Comparison of ENCODE assay signal across 8 mouse cellular contexts in genomic region chr4:94603031-94603629, GRCm38 (mm10). TPM values are rescaled to one million over a fixed set of nuclear protein-coding genes. Genes with fewer than 3 reads are reported as not detected.
DNase-seq lines count a peak whose midpoint lies in the region; ATAC-seq and TF ChIP-seq lines count a peak whose summit lies in the region.

TSS of gene Plaa (minus strand) at chr4:94603244.

- TF ChIP-seq CTCF in MEL (IDR thresholded peaks at IDR 0.05 in 2 of 3, conservative IDR thresholded peaks at IDR 0.05 in 1 of 3; ENCODE audit: control insufficient read depth in 1 of 3, insufficient read depth in 1 of 3, low read depth in 2 of 3, low read length in 3 of 3, poor library complexity in 1 of 3, severe bottlenecking in 1 of 3): no peak
- TF ChIP-seq CTCF in cerebellum, adult 2 months (IDR thresholded peaks at IDR 0.05; ENCODE audit: borderline replicate concordance, insufficient read depth, low read depth, low read length): no peak

- TF ChIP-seq RAD21 in MEL (IDR thresholded peaks at IDR 0.05; ENCODE audit: low read depth, low read length): no peak

- WGBS in cerebellum, adult 2 months: under 1% methylated on average over 61 of the region's 61 CpGs
- WGBS in lung, embryonic 16.5 days: under 1% methylated on average over 60 of the region's 61 CpGs

- ATAC-seq in hematopoietic stem cell, adult 5-6 weeks (replicated peaks in 1 of 2; ENCODE audit: insufficient read depth in 1 of 2, low FRiP score in 2 of 2, low TSS enrichment in 1 of 2, low read depth in 1 of 2, poor library complexity in 2 of 2, severe bottlenecking in 2 of 2): peak; percentile 97 to 98
- ATAC-seq in lung, embryonic 16.5 days (ENCODE audit: low read depth): peak; percentile 99

- TF ChIP-seq EP300 in MEL (IDR thresholded peaks at IDR 0.05; ENCODE audit: low read depth in 1 of 2, low read length in 2 of 2): peak in 1 of 2 experiments; percentile 49; a peak in 2 of 4 replicates

- peaks cover 38% of the 10 kb centered on the region for H3K79me2 ChIP-seq in MEL (ENCODE audit: control insufficient read depth, insufficient read depth, low read length, poor library complexity)

- no peaks in the 10 kb centered on the region for H3K9me3 ChIP-seq in MEL (replicated peaks; ENCODE audit: insufficient read depth, low read length)
- H3K9me3 ChIP-seq in lung, embryonic 16.5 days (ENCODE audit: control insufficient read depth, low read length): no peaks in the 10 kb centered on the region

- H3K4me1 ChIP-seq in MEL (ENCODE audit: control insufficient read depth in 1 of 2, insufficient read depth in 2 of 2, low read length in 2 of 2): peaks cover 4 to 10% of the 10 kb centered on the region in 2 experiments
- H3K4me1 ChIP-seq in cerebellum, adult 2 months (ENCODE audit: control insufficient read depth, insufficient read depth, low read length): peaks cover 7% of the 10 kb centered on the region; the same call in 1 of the 2 replicates
- peaks cover 13% of the 10 kb centered on the region for H3K4me1 ChIP-seq in lung, embryonic 16.5 days (replicated peaks; ENCODE audit: control insufficient read depth, insufficient read depth, low read length)

- H3K4me2 ChIP-seq in lung, embryonic 16.5 days (ENCODE audit: low read depth, low read length): peak within 1 kb of the TSS; percentile 91

- H3K27me3 ChIP-seq in MEL (ENCODE audit: control insufficient read depth in 1 of 2, insufficient read depth in 2 of 2, low read length in 2 of 2): no peaks in the 10 kb centered on the region
- no peaks in the 10 kb centered on the region for H3K27me3 ChIP-seq in cerebellum, adult 2 months (ENCODE audit: control insufficient read depth, insufficient read depth, low read length)
- H3K27me3 ChIP-seq in lung, embryonic 16.5 days (ENCODE audit: control insufficient read depth, insufficient read depth, low read depth, low read length): no peaks in the 10 kb centered on the region

- peak within 1 kb of the TSS; percentile 97 for H3K9ac ChIP-seq in MEL (ENCODE audit: control insufficient read depth, low read depth, low read length, poor library complexity, severe bottlenecking)
- peak within 1 kb of the TSS; percentile 96 for H3K9ac ChIP-seq in lung, embryonic 16.5 days (ENCODE audit: low read length)

- H3K27ac ChIP-seq in MEL (ENCODE audit: control insufficient read depth, low read depth, low read length): peak within 1 kb of the TSS; percentile 84
- peak within 1 kb of the TSS; percentile 97 for H3K27ac ChIP-seq in cerebellum, adult 2 months (ENCODE audit: insufficient read depth, low read length)
- peak within 1 kb of the TSS; percentile 90 for H3K27ac ChIP-seq in lung, embryonic 16.5 days (ENCODE audit: low read length)

- DNase-seq in MEL (ENCODE audit: low read depth, low spot score): peak; percentile 95
- peak; percentile 91 to 94 for DNase-seq in cerebellum, adult 2 months
- peak; percentile 92 for DNase-seq in forelimb bud, embryonic 11.5 days (ENCODE audit: low read depth, low spot score)
- DNase-seq in layer of hippocampus, adult 9-10 months (ENCODE audit: low spot score): peak; percentile 83
- DNase-seq in ovary, postnatal 10 days (ENCODE audit: low spot score): peak; percentile 80
- peak; percentile 85 to 90 for DNase-seq in thymus, postnatal 10 days (ENCODE audit: low spot score in 2 of 2)

- peak in 1 of 2 experiments; percentile 77; a peak in 2 of 4 replicates for TF ChIP-seq POLR2A in MEL (IDR thresholded peaks at IDR 0.05; ENCODE audit: control insufficient read depth in 1 of 2, insufficient read depth in 1 of 2, low read depth in 1 of 2, low read length in 2 of 2, poor library complexity in 1 of 2)
- TF ChIP-seq POLR2A in cerebellum, adult 2 months (IDR thresholded peaks at IDR 0.05; ENCODE audit: borderline replicate concordance, insufficient read depth, low read length): peak; percentile 47; the same call in 1 of the 2 replicates

- H3K36me3 ChIP-seq in MEL (ENCODE audit: control insufficient read depth in 1 of 2, insufficient read depth in 2 of 2, low read length in 2 of 2): peaks cover 0 to 21% of the 10 kb centered on the region in 2 experiments; a peak in 3 of 4 replicates
- no peaks in the 10 kb centered on the region for H3K36me3 ChIP-seq in lung, embryonic 16.5 days (ENCODE audit: control insufficient read depth, insufficient read depth, low read length)

- peak within 1 kb of the TSS; percentile 87 to 97 for H3K4me3 ChIP-seq in MEL (ENCODE audit: control insufficient read depth in 1 of 2, insufficient read depth in 1 of 2, low read depth in 2 of 2, low read length in 2 of 2)
- H3K4me3 ChIP-seq in cerebellum, adult 2 months (replicated peaks; ENCODE audit: insufficient read depth, low read depth, low read length): peak within 1 kb of the TSS; percentile 81
- H3K4me3 ChIP-seq in lung, embryonic 16.5 days (ENCODE audit: low read length): peak within 1 kb of the TSS; percentile 85

TF ChIP-seq in MEL, 35 proteins besides CTCF, POLR2A, EP300 and RAD21:
- TF ChIP-seq USF2 (IDR thresholded peaks at IDR 0.05; ENCODE audit: borderline replicate concordance in 1 of 2, insufficient read depth in 1 of 2, low read depth in 1 of 2, low read length in 2 of 2) (no peak), MYB (IDR thresholded peaks at IDR 0.05; ENCODE audit: low read depth, low read length) (no peak), HCFC1 (IDR thresholded peaks at IDR 0.05; ENCODE audit: low read depth, low read length) (peak; percentile 94), TAL1 (IDR thresholded peaks at IDR 0.05; ENCODE audit: low read length) (no peak), TCF12 (IDR thresholded peaks at IDR 0.05; ENCODE audit: low read depth, low read length) (peak; percentile 41; the same call in 1 of the 2 replicates), SMC3 (IDR thresholded peaks at IDR 0.05; ENCODE audit: low read depth, low read length) (no peak), ETS1 (IDR thresholded peaks at IDR 0.05; ENCODE audit: low read depth, low read length) (peak; percentile 79), MAX (IDR thresholded peaks at IDR 0.05; ENCODE audit: low read length) (peak; percentile 12; the same call in 1 of the 2 replicates), ZC3H11A (IDR thresholded peaks at IDR 0.05; ENCODE audit: low read depth, low read length) (no peak), SIN3A (IDR thresholded peaks at IDR 0.05; ENCODE audit: low read length) (peak; percentile 91), ZNF384 (IDR thresholded peaks at IDR 0.05; ENCODE audit: low read depth, low read length) (no peak), UBTF (IDR thresholded peaks at IDR 0.05; ENCODE audit: borderline replicate concordance, insufficient read depth, low read depth, low read length) (peak; percentile 51; the same call in 1 of the 2 replicates), POLR2AphosphoS2 (IDR thresholded peaks at IDR 0.05; ENCODE audit: low read length) (peak; percentile 67), KAT2A (conservative IDR thresholded peaks at IDR 0.05; ENCODE audit: low read depth, low read length) (peak; percentile 82; the same call in 1 of the 2 replicates), NELFE (IDR thresholded peaks at IDR 0.05; ENCODE audit: low read depth, low read length) (peak; percentile 44), POLR2AphosphoS5 (IDR thresholded peaks at IDR 0.05; ENCODE audit: borderline replicate concordance, low read depth, low read length) (no peak), RCOR1 (IDR thresholded peaks at IDR 0.05; ENCODE audit: low read depth, low read length) (0 out of 2 replicates have a peak, but pooled peaks have one; percentile 33), ZKSCAN1 (IDR thresholded peaks at IDR 0.05; ENCODE audit: low read depth, low read length) (no peak), BHLHE40 (IDR thresholded peaks at IDR 0.05; ENCODE audit: borderline replicate concordance, low read depth, low read length) (no peak; the same call in 1 of the 2 replicates), MYC (IDR thresholded peaks at IDR 0.05; ENCODE audit: low read depth, low read length) (0 out of 2 replicates have a peak, but pooled peaks have one; percentile 43), NRF1 (IDR thresholded peaks at IDR 0.05; ENCODE audit: insufficient read depth, low read depth, low read length, poor library complexity, severe bottlenecking) (peak; percentile 23; the same call in 1 of the 2 replicates), GABPA (IDR thresholded peaks at IDR 0.05; ENCODE audit: low read depth, low read length) (peak; percentile 71; the same call in 1 of the 2 replicates), MXI1 (IDR thresholded peaks at IDR 0.05; ENCODE audit: low read depth, low read length) (peak; percentile 90), GATA1 (IDR thresholded peaks at IDR 0.05; ENCODE audit: low read depth, low read length) (no peak), MAFK (IDR thresholded peaks at IDR 0.05; ENCODE audit: borderline replicate concordance, low read depth, low read length) (no peak), USF1 (IDR thresholded peaks at IDR 0.05; ENCODE audit: low read depth, low read length) (peak; percentile 63), ELF1 (IDR thresholded peaks at IDR 0.05; ENCODE audit: low read depth, low read length) (peak; percentile 86), MEF2A (IDR thresholded peaks at IDR 0.05; ENCODE audit: extremely low read depth, insufficient replicate concordance, low read depth, low read length, poor library complexity, severe bottlenecking) (no peak), ZMIZ1 (IDR thresholded peaks at IDR 0.05; ENCODE audit: low read depth, low read length) (peak; percentile 30; the same call in 1 of the 2 replicates), JUND (IDR thresholded peaks at IDR 0.05; ENCODE audit: low read depth, low read length) (no peak), TBP (IDR thresholded peaks at IDR 0.05; ENCODE audit: low read depth, low read length) (peak; percentile 89), CHD2 (IDR thresholded peaks at IDR 0.05; ENCODE audit: low read length) (no peak), E2F4 (IDR thresholded peaks at IDR 0.05; ENCODE audit: borderline replicate concordance, low read depth, low read length) (peak; percentile 61; the same call in 1 of the 2 replicates), CHD1 (IDR thresholded peaks at IDR 0.05; ENCODE audit: low read depth, low read length) (no peak)

RNA-seq across cellular contexts. Expression of gene Plaa, which starts in this region (rescaled TPM):
- 85.1 and 103 TPM in 2 replicates for total RNA-seq in MEL (2012; rRNA removed)
- 100 to 1,000 TPM in 1 of 2 experiments, 10 to 100 TPM in 1; 63.7 to 102 TPM for polyA plus RNA-seq in MEL (2012; ENCODE audit: insufficient read depth in 1 of 2, insufficient read length in 2 of 2, low read depth in 1 of 2, low replicate concordance in 2 of 2, missing spikeins in 1 of 2)
- polyA plus RNA-seq in cerebellum, adult 2 months (2012; rRNA removed): 29.5 and 29.9 TPM in 2 replicates
- 97.0 and 111 TPM in 2 replicates for total RNA-seq in hematopoietic stem cell, adult 5-6 weeks (2017)
- polyA plus RNA-seq in lung, embryonic 16.5 days (2015; fragmentation: Nextera tagmentation; extraction: Ambion mirVana): 56.2 and 56.9 TPM in 2 replicates

Comparison
In these comparisons a context has a peak if more than half of its experiments do, and no peak if none do; other contexts are left out.
1. Peak in every context shown above with its lines: DNase-seq, ATAC-seq, H3K4me3 ChIP-seq and H3K27ac ChIP-seq.